Mouse (Mus musculus) liver, embryonic 14.5 days (tissue): ENCODE measurements around the gene Msantd1. TPM values are rescaled to one million over a fixed set of nuclear protein-coding genes. Genes with fewer than 3 reads are reported as not detected.

ENCODE experiments used
- ATAC-seq: fragments of 200-750 bp; cut with Nextera tagmentation; 2 replicates; pipeline ENCODE4 v1.8.0; 2017; ENCODE audit warnings: moderate number of reproducible peaks, mild to moderate bottlenecking, moderate library complexity; ENCODE audit not compliant: insufficient read depth
- DNase-seq, 3 experiments: peaks; one replicate each; pipeline ENCODE4 v3.0.0-alpha.2; 2012 to 2013; ENCODE audit warnings: low read depth in 3 of 3, low spot score in 3 of 3
- H3K27ac ChIP-seq: fragments of 300-500 bp; sonication (generic); 2 replicates; pipeline ENCODE4 v1.5.1; 2014; ENCODE audit warnings: moderate library complexity, mild to moderate bottlenecking, control low read depth, inconsistent platforms
- H3K27me3 ChIP-seq: fragments of 300-500 bp; sonication (generic); 2 replicates; pipeline ENCODE4 v1.6.1; 2014; ENCODE audit warnings: mild to moderate bottlenecking, low read length, moderate library complexity; ENCODE audit not compliant: control insufficient read depth, insufficient read depth
- H3K36me3 ChIP-seq: fragments of 300-500 bp; sonication (generic); replicated peaks from 2 replicates; pipeline ENCODE4 v1.6.1; 2014; ENCODE audit warnings: low read depth; ENCODE audit not compliant: control insufficient read depth, insufficient read depth
- H3K4me1 ChIP-seq, 2 experiments: fragments of 200-500 bp in 1 of 2; fragments of 300-500 bp in 1 of 2; sonication (generic) in 1 of 2; replicated peaks; 2 replicates each; pipeline ENCODE4 v1.6.1; 2012 to 2014; ENCODE audit warnings: antibody characterized with exemption in 1 of 2, inconsistent platforms in 1 of 2, low read length in 1 of 2; ENCODE audit not compliant: control insufficient read depth in 2 of 2, insufficient read depth in 2 of 2
- H3K4me2 ChIP-seq: fragments of 300-500 bp; sonication (generic); 2 replicates; pipeline ENCODE4 v1.6.1; 2014; ENCODE audit warnings: low read depth, mild to moderate bottlenecking, control low read depth, moderate library complexity
- H3K4me3 ChIP-seq, 2 experiments: fragments of 200-500 bp in 1 of 2; fragments of 300-500 bp in 1 of 2; sonication (generic) in 1 of 2; 2 replicates each; pipeline ENCODE4 v1.5.1; 2012 to 2014; ENCODE audit warnings: low read depth in 2 of 2, low read length in 2 of 2, mild to moderate bottlenecking in 2 of 2, control low read depth in 1 of 2, inconsistent platforms in 1 of 2, moderate library complexity in 1 of 2; ENCODE audit not compliant: insufficient read depth in 1 of 2
- H3K9ac ChIP-seq: fragments of 300-500 bp; sonication (generic); replicated peaks from 2 replicates; pipeline ENCODE4 v1.6.1; 2014; ENCODE audit warnings: mild to moderate bottlenecking, control low read depth, moderate library complexity
- H3K9me3 ChIP-seq: fragments of 300-500 bp; sonication (generic); 2 replicates; pipeline ENCODE4 v1.6.1; 2016; ENCODE audit warnings: low read length, mixed read lengths; ENCODE audit not compliant: control insufficient read depth
- CTCF ChIP-seq: IDR thresholded peaks from 2 replicates; pipeline ENCODE4 v1.5.1; 2016; ENCODE audit warnings: antibody characterized with exemption, low read depth, control low read depth
- EP300 ChIP-seq: IDR thresholded peaks from 2 replicates; pipeline ENCODE4 v1.6.1; 2016; ENCODE audit warnings: antibody characterized with exemption, low read depth
- WGBS: fragments of 180-500 bp; shearing (Covaris S2); extraction: QIAGEN DNeasy Blood & Tissue Kit; methylation state at CpG from one replicate; pipeline ENCODE4 v1.1.7; 2014; ENCODE audit not compliant: insufficient replicate concordance; 5-methylcytosine and 5-hydroxymethylcytosine counted together
- polyA plus RNA-seq, 2 experiments: library from polyadenylated mRNA; depleted of rRNA in 1 of 2; stranded (reverse) in 1 of 2; unstranded in 1 of 2; fragments of >200 nt; fragmentation: Nextera tagmentation in 1 of 2; extraction: Ambion mirVana in 1 of 2; gene quantifications; 2 replicates each; pipeline versions ENCODE4 v1.2.1 to v1.2.3; 2012 to 2014

The Msantd1 gene
- polyA plus RNA-seq, 2 experiments: 0.17 to 1.2 TPM

DNA sequence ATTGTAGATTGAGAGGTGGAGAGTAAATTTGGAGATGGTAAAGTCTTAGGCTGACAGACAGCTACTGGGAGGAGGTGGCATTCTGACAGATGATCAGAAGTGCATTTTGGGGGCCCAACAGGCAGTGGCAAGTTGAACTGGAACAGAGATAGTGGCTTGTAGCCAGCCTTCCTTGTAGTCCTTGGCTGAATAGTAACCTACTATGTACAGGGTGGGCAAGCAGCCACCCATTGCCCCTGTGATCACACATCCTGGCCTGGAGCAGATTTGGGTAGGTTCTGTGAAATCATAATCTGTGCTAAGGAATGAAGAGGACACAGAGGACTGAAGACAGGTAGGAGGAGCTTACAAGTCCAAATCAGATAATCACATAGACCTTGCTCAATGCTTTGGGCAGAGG, 3.4 kb upstream of the Msantd1 start:
- Histone ChIP-seq H3K9ac (no peak overlapping the region), H3K36me3 (peaks cover 24% of the 10 kb centered on the region), H3K9me3 (no peaks in the 10 kb centered on the region), H3K4me2 (no peak overlapping the region), H3K4me3 (no peak overlapping the region), H3K27ac (no peak overlapping the region), H3K27me3 (no peaks in the 10 kb centered on the region), H3K4me1 (peaks cover 3 to 4% of the 10 kb centered on the region in 2 experiments)
- DNase-seq: no peak
- ATAC-seq: no peak
- no peak for TF ChIP-seq EP300
- TF ChIP-seq CTCF: no peak

DNA sequence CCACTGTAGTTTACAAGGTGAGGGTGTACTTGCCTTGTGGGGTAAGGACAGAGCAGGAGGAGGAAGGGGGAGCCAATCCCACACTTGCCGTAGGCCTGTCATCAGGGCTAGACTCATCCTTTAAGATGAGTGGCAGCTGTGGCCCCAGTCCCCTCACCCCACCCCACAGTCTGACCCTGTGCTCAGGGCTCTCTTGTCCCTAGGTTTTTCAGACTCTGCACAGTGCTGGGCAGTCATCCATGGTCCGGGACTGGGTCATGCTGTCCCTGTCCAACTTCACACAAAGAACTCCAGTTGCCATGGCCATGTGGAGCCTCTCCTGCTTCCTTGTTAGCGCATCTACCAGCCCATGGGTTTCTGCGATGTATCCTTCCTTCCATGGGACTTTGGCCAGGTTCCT, 582 bp upstream of the Msantd1 start:
- DNase-seq (no peak), ATAC-seq (no peak)
- TF ChIP-seq EP300 (no peak), CTCF (no peak)
- Histone ChIP-seq H3K9ac (no peak overlapping the region), H3K4me1 (peaks cover 23 to 24% of the 10 kb centered on the region in 2 experiments), H3K4me3 (no peak overlapping the region), H3K4me2 (no peak overlapping the region), H3K9me3 (no peaks in the 10 kb centered on the region), H3K27me3 (no peaks in the 10 kb centered on the region), H3K27ac (no peak overlapping the region), H3K36me3 (peaks cover 17% of the 10 kb centered on the region)
- 85% methylated on average over 4 of the region's 4 CpGs for WGBS

DNA sequence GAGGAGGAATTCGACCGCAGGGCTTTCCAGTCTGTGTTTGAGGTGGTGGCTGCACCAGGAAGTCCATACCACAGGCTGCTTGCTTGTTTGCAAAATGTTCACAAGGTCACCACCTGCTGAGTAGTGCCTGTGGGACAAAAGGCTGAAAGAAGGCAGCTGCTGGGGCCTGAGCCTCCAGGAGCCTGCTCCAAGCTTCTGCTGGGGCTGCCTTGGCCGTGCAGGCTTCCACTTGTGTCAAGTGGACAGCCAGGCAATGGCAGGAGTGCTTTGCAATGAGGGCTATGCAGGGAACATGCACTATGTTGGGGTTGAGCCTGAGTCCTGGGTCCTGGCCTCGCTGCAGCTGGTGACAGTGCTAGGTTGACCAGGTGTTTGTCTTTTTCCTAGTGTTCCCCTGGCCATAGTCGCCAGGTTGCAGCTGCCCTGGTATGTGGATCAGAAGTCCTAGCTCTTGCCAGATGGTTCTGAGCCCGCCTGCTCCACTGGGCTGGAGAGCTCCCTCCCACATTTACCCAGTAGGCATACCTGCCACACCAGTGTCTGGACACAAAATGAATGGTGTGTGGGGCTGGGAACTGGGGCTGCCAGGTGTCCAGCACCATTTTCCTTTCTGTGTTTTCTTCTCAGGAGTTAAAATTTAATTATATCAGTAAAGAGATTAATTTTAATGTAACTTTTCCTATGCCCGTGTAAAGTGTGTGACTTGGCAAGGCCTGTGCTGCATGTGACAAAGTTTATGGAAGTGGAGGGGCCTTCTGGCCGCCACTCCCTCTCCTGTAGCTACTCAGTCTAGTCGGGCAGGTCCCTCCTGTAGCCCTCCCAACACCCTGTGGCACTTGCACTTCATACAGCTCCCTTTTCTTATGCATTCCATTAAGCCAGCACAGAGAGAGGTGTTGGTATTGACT, 1.2 kb downstream of the Msantd1 start:
- ATAC-seq (no peak), DNase-seq (no peak)
- Histone ChIP-seq H3K4me1 (peaks cover 23 to 24% of the 10 kb centered on the region in 2 experiments), H3K36me3 (peaks cover 10% of the 10 kb centered on the region), H3K9ac (peak overlapping the region; percentile 62), H3K4me2 (no peak overlapping the region), H3K27ac (peak overlapping the region; percentile 95), H3K9me3 (no peaks in the 10 kb centered on the region), H3K4me3 (no peak overlapping the region), H3K27me3 (no peaks in the 10 kb centered on the region)
- TF ChIP-seq EP300 (no peak), CTCF (no peak)
- WGBS: 74% methylated on average over 9 of the region's 9 CpGs

DNA sequence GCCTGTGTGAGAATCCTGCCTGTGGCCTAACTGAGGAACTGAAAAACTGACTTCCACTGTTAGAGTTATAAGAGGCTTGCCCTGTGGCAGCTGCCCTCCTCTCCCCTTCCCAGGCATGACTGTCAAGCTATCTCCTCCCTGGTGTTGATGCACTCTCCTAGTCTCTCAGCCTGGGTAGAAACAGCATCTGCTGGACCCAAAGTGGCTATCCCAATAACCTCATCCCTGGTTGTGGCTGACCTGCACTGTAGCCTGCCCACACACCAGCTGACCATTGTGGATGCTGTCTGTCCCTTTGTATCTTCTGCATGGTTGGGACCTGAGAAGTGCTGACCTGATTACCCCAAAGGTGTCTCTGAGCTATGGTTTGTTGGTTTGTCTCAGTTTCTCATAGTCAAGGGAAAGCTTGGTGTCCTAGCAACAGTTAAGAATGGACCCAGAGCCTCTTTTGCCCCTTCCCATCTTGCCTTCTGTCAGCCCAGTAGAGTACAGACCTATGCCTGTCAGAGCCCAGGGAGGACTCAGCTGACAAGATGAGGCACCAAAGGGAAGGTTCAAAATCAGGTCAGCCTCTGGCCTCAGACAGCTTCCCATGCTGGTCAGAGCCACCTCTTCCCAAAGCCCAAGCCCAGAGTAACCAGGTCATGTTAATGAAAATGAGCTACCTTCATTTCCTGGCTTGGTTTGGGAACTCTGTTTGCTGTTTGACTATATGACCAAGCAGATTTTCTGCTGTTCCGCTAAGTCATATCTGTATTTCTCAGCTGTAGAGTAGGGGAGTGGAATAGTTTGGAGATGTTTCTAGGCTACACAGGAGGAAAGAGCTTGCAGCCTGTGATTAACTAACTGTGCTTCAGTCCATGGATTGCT, 2.1 kb downstream of the Msantd1 start:
- TF ChIP-seq CTCF (no peak), EP300 (peak; percentile 83)
- peak overlapping the region; percentile 62 for H3K9ac ChIP-seq
- no peaks in the 10 kb centered on the region for H3K27me3 ChIP-seq
- ATAC-seq (peak; percentile 84), DNase-seq (peak; percentile 65 to 72 (median 67))
- H3K4me3 ChIP-seq: no peak overlapping the region; a peak in 1 of 4 replicates
- no peaks in the 10 kb centered on the region for H3K9me3 ChIP-seq
- H3K4me2 ChIP-seq: peak overlapping the region; percentile 47
- peak overlapping the region; percentile 95 for H3K27ac ChIP-seq
- H3K36me3 ChIP-seq: peaks cover 7% of the 10 kb centered on the region
- H3K4me1 ChIP-seq: peaks cover 23 to 24% of the 10 kb centered on the region in 2 experiments
- WGBS: 32% methylated on average over 1 of the region's 1 CpGs

DNA sequence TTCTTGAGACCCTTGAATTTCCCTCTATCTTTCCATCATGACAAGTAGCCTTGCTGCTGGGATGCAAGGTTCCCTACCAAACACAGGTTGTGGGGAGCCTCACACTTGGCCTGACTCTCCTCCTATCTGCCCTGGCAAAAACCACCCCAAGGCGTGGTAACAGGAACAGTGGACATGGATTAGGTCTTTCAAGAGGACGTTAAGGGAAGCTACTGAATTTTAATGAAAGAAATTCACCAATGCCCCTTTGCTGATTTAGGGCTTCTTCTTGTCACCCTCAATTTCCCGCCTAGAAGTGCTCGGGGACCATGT, 2.6 kb downstream of the Msantd1 start:
- ATAC-seq: peak; percentile 64
- H3K9ac ChIP-seq: peak overlapping the region; percentile 49
- peaks cover 4% of the 10 kb centered on the region for H3K36me3 ChIP-seq
- peak overlapping the region; percentile 95 for H3K27ac ChIP-seq
- H3K4me3 ChIP-seq: no peak overlapping the region
- H3K27me3 ChIP-seq: no peaks in the 10 kb centered on the region
- WGBS: 62% methylated on average over 4 of the region's 4 CpGs
- TF ChIP-seq CTCF (no peak), EP300 (no peak; the same call in 1 of the 2 replicates)
- H3K4me1 ChIP-seq: peaks cover 23 to 24% of the 10 kb centered on the region in 2 experiments
- DNase-seq: no peak
- no peaks in the 10 kb centered on the region for H3K9me3 ChIP-seq
- peak overlapping the region; percentile 44 for H3K4me2 ChIP-seq
